Mouse (Mus musculus): ENCODE measurements around the gene Cfd. TPM values are rescaled to one million over a fixed set of nuclear protein-coding genes. Genes with fewer than 3 reads are reported as not detected.
A peak's percentile ranks its signal among the peaks of the same experiment; 100 is the strongest.

The Cfd gene
- total RNA-seq, 2 experiments from 2014 or later = not detected

DNA sequence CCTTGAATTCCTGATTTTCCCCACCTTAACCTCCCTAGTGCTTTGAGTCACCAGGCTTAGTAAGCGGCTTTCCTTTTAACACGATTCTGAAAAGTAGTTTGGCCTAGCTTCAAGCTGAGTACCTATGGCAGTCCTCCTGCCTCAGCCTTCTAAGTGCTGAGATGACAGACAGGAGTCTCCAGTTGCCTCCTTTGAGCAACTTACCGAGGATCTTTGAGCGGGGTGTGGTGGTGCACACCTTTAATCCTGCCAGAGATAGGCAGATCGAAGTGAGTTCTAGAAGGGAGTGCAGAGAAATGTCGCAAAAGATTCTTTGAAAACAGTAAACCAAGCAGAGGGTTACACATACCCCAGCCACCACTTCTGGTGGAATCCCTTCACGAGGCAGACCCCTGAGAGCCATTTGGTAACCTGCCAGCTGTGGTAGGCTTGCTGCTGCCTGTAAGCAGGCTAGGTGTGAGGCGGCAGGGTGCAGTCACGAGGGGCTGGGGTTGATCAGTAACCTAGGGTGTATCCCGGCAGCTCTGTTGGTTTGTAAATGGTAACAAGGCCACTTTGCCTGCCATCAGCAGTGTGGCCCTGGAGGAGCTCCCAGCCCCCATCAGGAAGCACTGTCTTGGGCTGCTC lies 35.0 kb upstream of the Cfd start:
- TF ChIP-seq CTCF (conservative IDR thresholded peaks at IDR 0.05) = no peak
- Histone ChIP-seq H3K27ac (peak overlapping the region; percentile 100), H3K4me3 (peak overlapping the region; percentile 100)
- DNase-seq (ENCODE audit: low spot score in 2 of 2) = no peak

DNA sequence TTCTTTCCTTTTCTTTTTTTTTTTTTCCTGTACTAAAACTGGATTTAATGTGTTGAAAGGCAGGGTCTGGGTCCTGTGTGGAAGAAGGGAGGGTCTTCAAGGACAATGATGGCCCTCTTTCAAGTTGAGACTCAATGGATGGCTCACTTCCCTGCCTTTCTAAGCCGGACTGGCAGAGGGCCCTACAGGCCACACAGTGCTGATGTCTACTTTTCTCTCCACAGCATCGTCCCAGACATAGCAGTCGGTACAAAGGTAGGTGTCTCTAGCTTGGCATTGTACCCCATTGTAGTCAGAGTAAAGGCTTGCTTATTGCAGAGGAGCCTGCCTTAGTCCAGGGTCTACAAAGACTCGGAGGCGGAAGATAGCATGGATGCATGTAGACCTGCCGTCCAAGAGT lies 34.4 kb upstream of the Cfd start:
- H3K4me3 ChIP-seq = peak overlapping the region; percentile 100
- no peak for TF ChIP-seq CTCF (conservative IDR thresholded peaks at IDR 0.05)
- peak overlapping the region; percentile 100 for H3K27ac ChIP-seq
- DNase-seq (ENCODE audit: low spot score in 2 of 2) = no peak

DNA sequence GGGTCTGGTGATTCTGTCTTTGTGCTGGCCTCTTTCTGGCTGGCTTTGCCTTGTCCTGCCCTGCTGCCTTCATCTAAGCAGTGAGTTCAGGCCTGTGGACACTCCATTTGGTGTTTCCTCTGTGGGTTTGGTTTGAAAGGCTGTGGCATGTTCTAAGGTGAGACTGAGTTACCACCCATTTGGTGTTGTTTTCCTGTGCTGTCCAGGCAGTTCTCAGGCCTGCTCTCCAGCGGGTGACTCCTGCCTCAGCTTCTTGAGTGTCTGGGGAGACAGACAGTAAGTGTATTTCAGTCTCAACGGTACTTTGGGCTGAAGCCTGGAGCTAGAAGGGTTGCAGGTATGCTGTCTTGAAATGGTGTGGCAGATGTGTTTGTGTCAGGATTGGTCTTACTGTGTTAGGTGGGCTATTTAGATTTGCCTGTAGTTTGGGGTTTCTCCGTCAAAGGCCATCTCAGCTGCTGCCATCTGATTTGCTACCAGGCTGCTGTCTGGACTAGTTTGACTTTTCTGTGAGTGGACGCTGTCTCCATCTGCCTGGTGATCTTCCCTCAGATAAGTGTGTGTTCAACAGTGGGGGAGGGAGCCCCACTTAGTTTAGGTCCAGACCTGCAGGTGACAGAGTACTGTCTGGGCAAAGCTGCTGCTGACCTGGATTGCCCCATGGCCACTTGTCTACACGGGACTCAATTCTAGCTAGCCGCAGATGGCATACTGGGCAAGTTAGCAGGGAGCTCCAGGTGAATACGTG lies 33.8 kb upstream of the Cfd start:
- TF ChIP-seq CTCF (conservative IDR thresholded peaks at IDR 0.05) = no peak
- Histone ChIP-seq H3K4me3 (peak overlapping the region; percentile 100), H3K27ac (peak overlapping the region; percentile 100)
- DNase-seq (ENCODE audit: low spot score in 2 of 2) = no peak

DNA sequence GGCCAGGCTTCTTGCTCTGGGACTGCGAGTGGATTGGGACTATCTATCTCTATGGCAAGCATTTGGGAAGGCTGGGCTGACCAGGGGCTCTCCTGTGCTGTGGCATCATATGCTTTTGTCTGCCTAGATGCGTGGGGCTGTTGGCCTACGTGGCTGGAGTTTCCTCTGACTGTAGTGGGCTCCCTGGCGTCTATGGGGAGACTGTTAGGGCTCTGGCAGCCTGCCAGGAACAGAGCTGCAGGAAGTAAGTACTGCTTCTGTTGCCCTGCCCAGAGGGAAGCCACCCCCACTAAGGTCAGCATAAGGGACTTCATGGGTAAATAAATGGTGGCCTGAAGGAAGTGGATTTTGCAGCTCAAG lies 33.2 kb upstream of the Cfd start:
- H3K27ac ChIP-seq = peak overlapping the region; percentile 100
- peak overlapping the region; percentile 100 for H3K4me3 ChIP-seq
- no peak for DNase-seq (ENCODE audit: low spot score in 2 of 2)
- no peak for TF ChIP-seq CTCF (conservative IDR thresholded peaks at IDR 0.05)

DNA sequence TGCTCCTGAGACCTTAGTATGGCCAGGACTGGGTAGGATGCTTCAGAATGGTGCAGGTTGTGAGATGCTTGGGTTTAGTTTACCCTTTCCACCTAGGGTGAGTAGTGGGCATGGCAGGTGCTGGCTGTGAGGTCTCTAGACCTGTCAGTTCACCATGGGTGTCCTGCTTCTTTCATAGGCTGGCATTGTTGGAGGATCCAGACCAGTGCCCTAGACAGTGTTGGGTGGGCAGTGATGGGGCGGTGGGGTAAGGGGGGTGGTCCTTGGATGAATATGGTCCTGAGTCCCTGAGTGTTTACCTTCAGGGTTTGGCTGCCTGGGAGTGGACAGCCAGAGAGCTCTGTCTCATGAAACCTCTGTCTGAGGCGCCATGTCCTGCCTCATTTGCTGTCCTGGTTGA lies 32.8 kb upstream of the Cfd start:
- Histone ChIP-seq H3K4me3 (peak overlapping the region; percentile 100; the same call in 1 of the 2 replicates), H3K27ac (peak overlapping the region; percentile 100)
- no peak for TF ChIP-seq CTCF (conservative IDR thresholded peaks at IDR 0.05)
- DNase-seq (ENCODE audit: low spot score in 2 of 2) = no peak

DNA sequence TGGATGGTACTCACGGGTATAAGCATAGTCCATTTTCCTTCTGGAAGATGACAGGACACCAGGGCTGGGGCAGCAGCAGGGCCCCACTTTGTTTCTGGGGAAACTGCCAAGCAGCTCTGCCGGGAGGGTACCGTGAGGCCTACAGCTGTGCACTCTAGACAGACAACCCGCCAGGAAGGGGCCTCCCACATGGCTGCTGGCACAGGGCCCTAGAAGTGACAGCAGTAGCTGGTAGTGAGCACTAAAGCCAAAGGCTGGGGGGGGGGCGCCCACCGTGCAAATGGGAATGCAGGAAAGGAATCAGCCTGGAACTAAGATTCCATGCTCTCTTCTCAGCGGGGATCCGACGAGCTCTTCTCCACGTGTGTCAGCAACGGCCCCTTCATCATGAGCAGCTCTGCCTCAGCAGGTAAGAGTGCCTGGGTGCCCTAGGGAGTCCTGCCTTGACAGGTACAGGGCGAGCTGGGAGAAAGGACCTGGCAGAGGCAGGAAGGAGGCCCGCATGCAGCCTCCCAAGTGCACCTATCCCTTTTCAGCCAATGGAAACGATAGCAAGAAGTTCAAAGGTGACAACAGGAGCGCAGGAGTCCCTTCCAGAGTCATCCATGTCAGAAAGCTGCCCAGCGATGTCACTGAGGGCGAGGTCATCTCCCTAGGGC lies 32.1 kb upstream of the Cfd start:
- peak overlapping the region; percentile 100; the same call in 1 of the 2 replicates for H3K4me3 ChIP-seq
- DNase-seq (ENCODE audit: low spot score in 2 of 2) = peak; percentile 75 to 82
- peak overlapping the region; percentile 100 for H3K27ac ChIP-seq
- no peak for TF ChIP-seq CTCF (conservative IDR thresholded peaks at IDR 0.05)

DNA sequence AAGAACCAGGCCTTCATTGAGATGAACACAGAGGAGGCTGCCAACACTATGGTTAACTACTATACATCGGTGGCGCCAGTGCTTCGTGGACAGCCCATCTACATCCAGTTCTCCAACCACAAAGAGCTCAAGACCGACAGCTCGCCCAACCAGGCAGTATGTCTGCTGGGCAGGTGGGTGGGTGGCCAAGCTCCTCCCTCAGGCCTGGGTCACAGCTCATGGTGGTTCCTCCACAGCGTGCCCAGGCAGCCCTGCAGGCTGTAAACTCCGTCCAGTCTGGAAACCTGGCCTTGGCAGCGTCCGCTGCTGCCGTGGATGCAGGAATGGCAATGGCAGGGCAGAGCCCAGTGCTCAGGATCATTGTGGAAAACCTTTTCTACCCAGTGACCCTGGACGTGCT lies 31.5 kb upstream of the Cfd start:
- Histone ChIP-seq H3K27ac (peak overlapping the region; percentile 100; the same call in 1 of the 2 replicates), H3K4me3 (no peak overlapping the region; the same call in 1 of the 2 replicates)
- no peak for TF ChIP-seq CTCF (conservative IDR thresholded peaks at IDR 0.05)
- DNase-seq (ENCODE audit: low spot score in 2 of 2) = no peak

DNA sequence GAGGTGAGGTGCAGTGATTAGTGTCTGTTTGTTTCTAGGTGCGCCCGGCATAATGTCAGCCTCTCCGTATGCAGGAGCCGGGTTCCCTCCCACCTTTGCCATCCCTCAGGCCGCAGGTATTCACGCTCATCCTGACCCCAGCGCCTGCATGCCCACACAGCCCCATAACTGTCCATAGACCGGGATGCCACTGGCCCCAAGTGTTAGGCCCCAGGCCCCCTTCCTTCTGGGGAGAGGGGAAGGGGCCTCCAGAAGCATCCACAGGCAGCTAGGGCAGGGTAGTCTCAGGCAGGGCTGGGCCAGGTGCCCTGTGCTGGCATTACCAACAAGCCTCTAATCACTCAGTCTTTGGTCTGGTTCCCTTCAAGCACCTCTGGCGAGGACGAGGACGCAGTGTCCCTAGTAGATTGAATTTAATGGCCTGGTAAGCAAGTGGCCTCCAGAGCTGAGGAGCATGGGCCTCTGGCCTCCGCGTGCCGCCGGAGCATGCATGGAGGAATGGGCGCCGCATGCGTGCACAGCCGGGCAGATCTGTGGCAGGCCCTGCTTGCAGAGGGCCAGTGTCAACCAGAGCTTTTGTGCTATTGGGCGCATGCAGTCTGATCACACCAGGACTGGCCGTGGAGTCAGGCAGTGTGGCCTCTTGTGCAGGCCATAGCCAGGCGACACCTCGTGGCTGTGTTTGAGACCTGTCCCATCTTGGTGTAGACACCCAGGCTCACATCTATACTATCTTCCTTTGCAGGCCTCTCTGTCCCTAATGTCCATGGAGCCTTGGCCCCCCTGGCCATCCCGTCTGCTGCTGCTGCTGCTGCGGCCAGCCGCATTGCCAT lies 30.4 kb upstream of the Cfd start:
- DNase-seq (ENCODE audit: low spot score in 2 of 2) = no peak
- Histone ChIP-seq H3K4me3 (no peak overlapping the region), H3K27ac (no peak overlapping the region)
- TF ChIP-seq CTCF (conservative IDR thresholded peaks at IDR 0.05) = no peak

DNA sequence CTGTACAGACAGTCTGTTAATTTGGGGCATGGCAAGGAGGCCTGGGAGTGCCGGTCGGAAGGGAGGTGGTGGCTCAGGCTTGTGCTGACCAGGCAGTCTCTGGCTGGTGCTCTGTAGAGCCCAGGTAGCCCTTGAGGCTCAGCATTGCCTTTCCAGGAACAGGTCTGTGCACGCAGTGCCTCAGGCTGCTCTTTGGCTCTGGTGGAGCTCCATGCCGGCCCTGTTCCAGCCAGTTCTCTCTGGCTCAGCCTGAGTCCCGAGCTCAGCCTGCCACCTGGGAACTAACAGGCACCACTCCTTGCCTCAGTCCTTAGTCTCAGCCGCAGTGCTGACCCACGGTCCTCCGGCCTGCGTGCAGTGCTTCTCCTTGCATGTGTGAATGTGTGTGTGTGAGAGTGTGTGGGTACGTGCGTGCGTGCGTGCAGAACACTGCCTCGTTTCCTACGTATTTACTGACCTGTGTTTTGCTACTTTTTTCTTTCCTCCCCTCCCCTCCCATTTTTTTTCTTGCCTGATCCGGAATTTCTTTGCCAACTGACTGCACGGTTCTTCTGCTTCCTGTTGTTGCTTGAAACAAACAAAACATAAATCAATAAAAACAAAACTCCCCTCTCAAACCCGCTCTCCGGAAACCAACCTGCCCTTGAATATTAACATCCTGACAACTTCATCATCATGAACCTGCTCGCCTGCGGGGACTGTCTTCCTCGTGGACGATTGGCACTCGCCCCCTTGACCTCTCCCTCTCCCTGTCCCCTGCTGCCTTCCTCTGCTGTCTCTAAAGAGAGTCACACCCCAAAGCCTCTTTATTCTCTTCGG lies 29.2 kb upstream of the Cfd start:
- no peak for TF ChIP-seq CTCF (conservative IDR thresholded peaks at IDR 0.05)
- no peak for DNase-seq (ENCODE audit: low spot score in 2 of 2)
- H3K27ac ChIP-seq = no peak overlapping the region
- no peak overlapping the region for H3K4me3 ChIP-seq

DNA sequence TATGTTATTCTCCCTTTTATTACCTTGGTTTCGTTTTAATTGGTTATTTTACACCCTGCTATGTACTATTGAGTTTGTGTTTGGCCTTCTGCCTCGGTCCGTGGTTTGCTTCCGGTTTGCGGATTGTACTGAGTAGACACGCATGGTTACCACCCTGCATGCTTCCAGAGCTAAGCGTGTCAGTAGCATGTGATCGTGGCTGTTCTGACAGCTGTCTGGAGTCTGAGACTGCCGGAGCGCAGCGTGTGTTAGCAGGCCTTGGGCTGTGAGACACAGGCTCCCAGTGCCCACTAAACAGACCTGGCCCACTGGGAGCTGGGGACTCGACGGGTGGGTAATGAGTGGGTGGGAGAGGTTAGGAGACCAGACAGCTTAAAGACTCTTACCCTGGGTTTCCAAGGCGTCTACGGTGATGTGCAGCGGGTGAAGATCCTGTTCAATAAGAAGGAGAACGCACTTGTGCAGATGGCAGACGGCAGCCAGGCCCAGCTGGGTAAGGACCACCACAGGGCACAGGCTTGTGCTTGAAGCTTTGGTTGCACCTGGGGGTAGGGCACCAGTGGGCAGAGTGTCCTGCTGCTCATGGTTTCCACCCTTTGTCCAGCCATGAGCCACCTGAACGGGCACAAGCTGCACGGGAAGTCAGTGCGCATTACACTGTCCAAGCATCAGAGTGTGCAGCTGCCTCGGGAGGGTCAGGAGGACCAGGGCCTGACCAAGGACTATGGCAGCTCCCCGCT lies 28.4 kb upstream of the Cfd start:
- no peak for DNase-seq (ENCODE audit: low spot score in 2 of 2)
- Histone ChIP-seq H3K4me3 (no peak overlapping the region), H3K27ac (no peak overlapping the region)
- TF ChIP-seq CTCF (conservative IDR thresholded peaks at IDR 0.05) = no peak

DNA sequence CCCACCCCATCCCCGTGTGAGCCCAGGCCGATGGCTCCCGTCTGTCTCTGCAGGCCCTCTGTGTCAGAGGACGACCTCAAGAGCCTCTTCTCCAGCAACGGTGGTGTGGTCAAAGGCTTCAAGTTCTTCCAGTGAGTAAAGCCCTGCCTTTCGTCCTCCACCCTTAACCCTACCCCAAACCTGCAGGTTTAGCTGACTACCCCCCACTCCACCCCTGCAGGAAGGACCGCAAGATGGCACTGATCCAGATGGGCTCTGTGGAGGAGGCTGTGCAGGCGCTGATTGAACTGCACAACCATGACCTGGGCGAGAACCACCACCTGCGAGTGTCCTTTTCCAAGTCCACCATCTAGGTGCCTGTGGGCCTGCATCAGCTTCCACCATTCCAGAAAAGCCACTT lies 27.7 kb upstream of the Cfd start:
- Histone ChIP-seq H3K27ac (no peak overlapping the region), H3K4me3 (no peak overlapping the region)
- DNase-seq (ENCODE audit: low spot score in 2 of 2) = no peak
- TF ChIP-seq CTCF (conservative IDR thresholded peaks at IDR 0.05) = no peak
